Mouse (Mus musculus) E14TG2a.4 (cell line): ENCODE results near the gene Kcnd3.

Experiments
- CTCF ChIP-seq: conservative IDR thresholded peaks from 2 replicates; pipeline ENCODE4 v1.5.1; 2014; ENCODE audit warnings: low read length
- POU5F1 ChIP-seq: IDR thresholded peaks from 2 replicates; pipeline ENCODE4 v1.6.1; 2014; ENCODE audit warnings: low read length, borderline replicate concordance

- TF ChIP-seq CTCF (no peak), POU5F1 (no peak)
Observed at GRCm38 (mm10) chr3:105721681-105722201, 269.6 kb downstream of the Kcnd3 start.
